Mouse (Mus musculus): ENCODE measurements at regions not wholly inside any gene's neighbourhood (a gene's known extent, or its start where the extent isn't known, plus 50 kb on each side); places are given as distances from the start of the nearest gene placed in this dataset.

DNA sequence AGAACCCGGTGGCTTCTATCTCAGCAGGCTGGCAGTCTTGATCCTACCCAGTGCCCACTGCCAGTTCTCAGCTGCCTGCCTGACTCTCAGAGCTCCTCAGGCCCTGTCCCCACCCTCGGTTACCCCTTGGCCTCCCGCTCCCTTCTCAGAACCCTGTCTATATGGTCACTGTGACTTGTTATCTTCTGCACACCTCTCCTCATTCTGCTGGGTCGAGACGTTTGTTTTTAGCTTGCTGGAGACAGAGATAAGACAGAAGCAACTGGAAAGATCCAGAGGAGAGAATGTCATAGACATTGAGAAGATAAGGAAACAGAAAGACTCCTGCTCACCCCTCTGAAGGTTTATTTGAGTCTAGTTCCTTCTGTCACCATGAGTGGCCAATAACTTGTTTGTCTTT, 53.8 kb upstream of the Phc1 start:
- DNase-seq (ENCODE audit: low read depth, low spot score) = no peak

GRCm38 (mm10) chr6:122393231-122393881, 53.0 kb upstream of the Phc1 start:
- DNase-seq (ENCODE audit: low read depth, low spot score) = no peak

DNA sequence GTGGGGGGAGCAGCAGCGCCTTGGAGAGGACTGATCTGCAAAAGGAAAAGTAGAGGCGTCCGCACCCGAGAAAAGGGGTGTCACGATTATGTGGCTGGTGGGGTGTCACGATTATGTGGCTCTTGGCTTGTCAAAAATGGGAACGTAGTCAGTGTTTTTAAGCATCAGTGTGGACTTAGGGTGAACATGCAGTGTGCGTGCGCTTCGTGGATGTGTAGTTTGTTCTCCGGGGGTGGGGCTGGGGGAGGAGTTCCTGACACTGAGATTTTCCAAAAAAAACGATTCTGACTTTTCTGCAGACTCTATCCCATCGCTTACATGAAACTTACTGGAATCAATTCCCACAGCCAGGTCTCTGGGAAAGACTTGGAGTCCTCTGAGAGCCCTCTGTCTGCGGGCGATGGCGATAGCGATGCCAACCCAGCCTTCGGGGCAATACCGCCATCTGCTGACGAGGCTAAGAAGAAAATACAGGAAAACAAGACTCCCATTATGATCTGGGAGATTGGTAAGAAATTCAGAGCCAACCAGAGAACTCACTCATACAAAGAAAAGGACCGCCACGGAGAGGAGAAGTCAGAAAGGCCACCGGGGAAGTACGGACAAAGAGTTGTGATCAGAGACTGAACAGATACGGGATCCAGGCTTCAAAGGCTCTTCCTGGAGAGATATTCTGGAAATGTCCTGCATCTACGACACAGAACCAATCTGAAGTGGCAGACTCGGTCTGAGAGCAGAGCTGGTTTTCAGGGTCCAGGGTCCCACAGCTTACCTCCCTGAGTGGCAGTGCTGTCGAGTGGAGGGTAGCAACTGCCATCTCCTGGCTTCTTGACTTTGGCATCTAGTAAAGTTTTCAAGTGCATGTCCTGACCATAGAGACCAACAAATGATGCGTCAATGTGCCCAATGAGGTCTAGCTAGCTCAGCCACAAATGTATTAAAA, 51.6 kb upstream of the Phc1 start:
- DNase-seq (ENCODE audit: low read depth, low spot score) = peak; percentile 54

GRCm38 (mm10) chr6:122391126-122391525, 50.8 kb upstream of the Phc1 start:
- no peak for DNase-seq (ENCODE audit: low read depth, low spot score)

GRCm38 (mm10) chr6:122390720-122391119, 50.4 kb upstream of the Phc1 start:
- DNase-seq (ENCODE audit: low read depth, low spot score) = no peak
